Mouse (Mus musculus): ENCODE measurements around the gene Olfr315. TPM values are rescaled to one million over a fixed set of nuclear protein-coding genes. Genes with fewer than 3 reads are reported as not detected.
"Not testable (repeated sequence)": the region's sequence is repeated elsewhere in the genome, so short reads cannot be mapped to it uniquely, and the experiment has no call there.

Gene Olfr315
- polyA plus RNA-seq (2015; fragmentation: Nextera tagmentation; extraction: Ambion mirVana), result not detected in 2 replicates

- ATAC-seq (replicated peaks; ENCODE audit: low FRiP score, low read depth) (no peak), DNase-seq (ENCODE audit: low spot score) (no peak)
- H3K9me3 ChIP-seq (replicated peaks; ENCODE audit: low read length), result no peaks in the 10 kb centered on the region
- H3K27ac ChIP-seq, result no peak within 1 kb of the TSS
- TF ChIP-seq CTCF (IDR thresholded peaks at IDR 0.05; ENCODE audit: low read depth), result no peak
- H3K9ac ChIP-seq (ENCODE audit: low read depth, low read length), result no peak within 1 kb of the TSS
- H3K36me3 ChIP-seq (ENCODE audit: insufficient read depth, low read length), result no peaks in the 10 kb centered on the region
- no peaks in the 10 kb centered on the region for H3K27me3 ChIP-seq (ENCODE audit: insufficient read depth, low read length)
- H3K4me3 ChIP-seq (replicated peaks; ENCODE audit: low read depth, low read length), result no peak within 1 kb of the TSS
- H3K4me1 ChIP-seq (replicated peaks; ENCODE audit: insufficient read depth, low read length), result no peaks in the 10 kb centered on the region
- no peak within 1 kb of the TSS for H3K4me2 ChIP-seq (ENCODE audit: low read length)
These were observed at the start of gene Olfr315 for GRCm38 (mm10) chr11:58772888-58773287. Olfr315 (plus strand) TSS chr11:58773188.

DNA sequence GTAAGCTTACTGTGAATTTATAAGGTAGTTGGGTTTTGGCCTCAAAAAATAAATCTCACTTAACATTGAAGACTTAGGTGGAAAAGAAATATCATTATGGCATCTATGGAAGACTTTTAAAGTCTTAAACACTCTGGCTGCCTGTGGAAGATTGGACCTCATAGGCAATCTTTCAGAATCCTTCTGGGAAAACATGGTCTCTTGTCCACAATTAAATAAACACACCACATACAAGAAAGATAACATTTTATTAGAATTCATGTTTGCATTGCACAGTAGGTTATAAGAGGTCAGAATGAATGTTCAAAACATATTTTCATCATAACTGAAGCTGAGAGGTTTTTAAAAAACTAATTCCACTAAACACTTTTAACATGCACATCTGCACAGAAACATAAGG is 49.1 kb upstream of the Olfr315 start, which contains the start of gene Olfr318:
TSS of gene Olfr318 (minus strand) at position 101 of the 400 bp plus-strand sequence.
- TF ChIP-seq CTCF (IDR thresholded peaks at IDR 0.05; ENCODE audit: low read depth), result no peak
- ATAC-seq (replicated peaks; ENCODE audit: low FRiP score, low read depth) (no peak), DNase-seq (ENCODE audit: low spot score) (no peak)

DNA sequence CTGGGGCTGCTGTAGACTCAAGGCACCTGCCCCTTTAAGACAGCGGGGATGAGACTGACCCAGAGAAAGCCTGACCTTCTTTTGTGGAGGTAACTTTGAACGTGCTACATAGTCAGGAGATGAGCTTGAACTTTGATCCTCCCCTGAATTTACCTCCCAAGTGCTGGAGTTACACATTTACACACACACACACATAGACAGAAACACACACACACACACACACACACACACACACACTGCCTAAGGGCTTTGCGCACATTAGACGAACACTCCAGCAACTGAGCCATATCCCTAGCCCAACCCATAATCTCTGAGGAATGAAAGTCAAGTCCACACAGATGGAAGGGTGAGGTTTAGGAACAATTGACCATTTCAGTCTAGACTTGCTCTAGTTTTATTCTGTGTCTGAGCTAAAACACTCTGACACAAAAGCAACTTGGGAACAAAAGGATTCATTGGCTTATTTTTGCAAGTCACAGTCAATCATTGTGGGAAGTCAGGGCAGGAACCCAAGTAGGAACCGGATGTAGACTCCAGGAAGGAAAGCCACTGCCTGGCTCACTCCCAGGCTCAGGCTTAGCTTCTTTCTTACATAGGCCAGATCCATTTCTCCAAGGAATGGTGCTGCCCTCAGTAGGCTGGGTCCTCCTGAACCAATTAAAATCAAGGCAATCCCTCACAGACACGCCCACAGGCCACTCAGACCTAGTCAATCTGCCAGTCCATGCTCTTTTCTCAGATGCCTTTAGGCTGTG is 44.9 kb upstream of the Olfr315 start:
- not testable (repeated sequence) for H3K4me3 ChIP-seq (replicated peaks; ENCODE audit: low read depth, low read length); H3K36me3 ChIP-seq (ENCODE audit: insufficient read depth, low read length); H3K27me3 ChIP-seq (ENCODE audit: insufficient read depth, low read length); H3K4me2 ChIP-seq (ENCODE audit: low read length); H3K9ac ChIP-seq (ENCODE audit: low read depth, low read length); H3K9me3 ChIP-seq (replicated peaks; ENCODE audit: low read length); DNase-seq (ENCODE audit: low spot score); H3K27ac ChIP-seq; H3K4me1 ChIP-seq (replicated peaks; ENCODE audit: insufficient read depth, low read length)
- ATAC-seq (replicated peaks; ENCODE audit: low FRiP score, low read depth), result peak; percentile 65; the same call in 1 of the 2 replicates
- WGBS, result 68% methylated on average over 6 of the region's 6 CpGs

More for the DNA sequence above, 49.1 kb upstream of the Olfr315 start, which contains the start of gene Olfr318:
- no peak within 1 kb of the TSS for H3K27ac ChIP-seq
- no peaks in the 10 kb centered on the region for H3K27me3 ChIP-seq (ENCODE audit: insufficient read depth, low read length)
- no peaks in the 10 kb centered on the region for H3K9me3 ChIP-seq (replicated peaks; ENCODE audit: low read length)
- H3K36me3 ChIP-seq (ENCODE audit: insufficient read depth, low read length), result no peaks in the 10 kb centered on the region
- H3K4me1 ChIP-seq (replicated peaks; ENCODE audit: insufficient read depth, low read length), result no peaks in the 10 kb centered on the region
- H3K9ac ChIP-seq (ENCODE audit: low read depth, low read length), result no peak within 1 kb of the TSS
- no peak within 1 kb of the TSS for H3K4me2 ChIP-seq (ENCODE audit: low read length)
- no peak within 1 kb of the TSS for H3K4me3 ChIP-seq (replicated peaks; ENCODE audit: low read depth, low read length)

DNA sequence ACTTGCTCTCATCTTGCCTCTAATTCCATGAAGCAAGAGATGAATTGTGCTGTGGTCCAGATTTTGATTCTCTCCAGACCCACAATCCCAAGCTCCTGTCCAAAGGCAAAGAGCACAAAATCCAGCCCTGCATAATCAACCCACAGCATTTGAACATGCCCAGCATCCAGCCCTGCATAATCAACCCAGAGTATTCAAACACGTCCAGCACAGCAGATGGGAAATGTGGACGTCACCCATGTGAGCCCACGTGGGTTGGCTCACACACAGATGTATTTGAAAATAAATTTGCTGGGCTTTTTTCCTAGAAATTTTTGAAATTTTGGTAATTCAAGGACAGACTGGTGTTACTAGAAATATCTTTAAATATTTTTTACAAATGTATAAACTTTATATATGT is 39.6 kb upstream of the Olfr315 start:
- Histone ChIP-seq H3K36me3 (ENCODE audit: insufficient read depth, low read length) (no peaks in the 10 kb centered on the region), H3K27ac (no peak overlapping the region), H3K9me3 (replicated peaks; ENCODE audit: low read length) (no peaks in the 10 kb centered on the region), H3K4me3 (replicated peaks; ENCODE audit: low read depth, low read length) (no peak overlapping the region), H3K4me2 (ENCODE audit: low read length) (no peak overlapping the region), H3K27me3 (ENCODE audit: insufficient read depth, low read length) (no peaks in the 10 kb centered on the region), H3K4me1 (replicated peaks; ENCODE audit: insufficient read depth, low read length) (no peaks in the 10 kb centered on the region), H3K9ac (ENCODE audit: low read depth, low read length) (no peak overlapping the region)
- TF ChIP-seq CTCF (IDR thresholded peaks at IDR 0.05; ENCODE audit: low read depth), result no peak
- WGBS, result 58% methylated on average over 3 of the region's 3 CpGs
- ATAC-seq (replicated peaks; ENCODE audit: low FRiP score, low read depth) (no peak), DNase-seq (ENCODE audit: low spot score) (no peak)

GRCm38 (mm10) chr11:58738792-58739262 is 34.2 kb upstream of the Olfr315 start, which contains the start of gene Olfr317:
Olfr317 (minus strand) TSS chr11:58739212.
- 75% methylated on average over 4 of the region's 4 CpGs for WGBS

DNA sequence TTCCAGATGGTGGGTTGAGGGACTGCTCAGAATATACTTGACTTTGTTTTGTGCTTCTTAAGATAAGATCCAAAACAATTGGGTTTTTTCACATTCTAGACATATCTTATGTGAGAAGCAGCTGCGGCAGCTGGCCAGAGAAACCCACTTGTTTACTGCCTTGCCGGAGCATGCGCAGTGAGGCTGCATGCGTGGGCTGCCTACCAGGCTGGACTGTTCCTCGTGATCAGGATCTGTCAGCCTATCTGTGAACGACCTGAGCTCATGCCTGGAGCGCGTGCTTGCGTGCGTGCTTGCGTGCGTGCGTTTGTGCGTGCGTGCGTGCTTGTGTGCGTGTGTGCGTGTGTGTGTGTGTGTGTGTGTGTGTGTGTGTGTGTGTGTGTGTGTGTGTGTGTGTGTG is 21.9 kb upstream of the Olfr315 start:
- H3K4me2 ChIP-seq (ENCODE audit: low read length); H3K27me3 ChIP-seq (ENCODE audit: insufficient read depth, low read length); H3K9me3 ChIP-seq (replicated peaks; ENCODE audit: low read length); ATAC-seq (replicated peaks; ENCODE audit: low FRiP score, low read depth); H3K4me1 ChIP-seq (replicated peaks; ENCODE audit: insufficient read depth, low read length); H3K36me3 ChIP-seq (ENCODE audit: insufficient read depth, low read length); H3K4me3 ChIP-seq (replicated peaks; ENCODE audit: low read depth, low read length); DNase-seq (ENCODE audit: low spot score); H3K9ac ChIP-seq (ENCODE audit: low read depth, low read length); H3K27ac ChIP-seq: not testable (repeated sequence)
- 96% methylated on average over 18 of the region's 18 CpGs for WGBS

More at GRCm38 (mm10) chr11:58738792-58739262, 34.2 kb upstream of the Olfr315 start, which contains the start of gene Olfr317:
- Histone ChIP-seq H3K36me3 (ENCODE audit: insufficient read depth, low read length) (no peaks in the 10 kb centered on the region), H3K27ac (no peak within 1 kb of the TSS), H3K9ac (ENCODE audit: low read depth, low read length) (no peak within 1 kb of the TSS), H3K9me3 (replicated peaks; ENCODE audit: low read length) (no peaks in the 10 kb centered on the region), H3K27me3 (ENCODE audit: insufficient read depth, low read length) (no peaks in the 10 kb centered on the region), H3K4me2 (ENCODE audit: low read length) (no peak within 1 kb of the TSS), H3K4me3 (replicated peaks; ENCODE audit: low read depth, low read length) (no peak within 1 kb of the TSS), H3K4me1 (replicated peaks; ENCODE audit: insufficient read depth, low read length) (no peaks in the 10 kb centered on the region)
- no peak for TF ChIP-seq CTCF (IDR thresholded peaks at IDR 0.05; ENCODE audit: low read depth)
- DNase-seq (ENCODE audit: low spot score) (no peak), ATAC-seq (replicated peaks; ENCODE audit: low FRiP score, low read depth) (no peak)

Data from kidney, postnatal 0 days (tissue).